Mouse (Mus musculus) forebrain, embryonic 14.5 days (tissue): Measurements from ENCODE around the gene Nop9. TPM values are rescaled to one million over a fixed set of nuclear protein-coding genes. Genes with fewer than 3 reads are reported as not detected.

Source experiments
- ATAC-seq: fragments of 200-750 bp; cut with Nextera tagmentation; 2 replicates; pipeline ENCODE4 v1.8.0; 2017; ENCODE audit warnings: mild to moderate bottlenecking, moderate library complexity
- DNase-seq: peaks from one replicate; pipeline ENCODE4 v3.0.0-alpha.2; 2015; ENCODE audit warnings: low spot score
- H3K27ac ChIP-seq: fragments of 300-500 bp; sonication (generic); 2 replicates; pipeline ENCODE4 v1.5.1; 2014; ENCODE audit warnings: low read depth, mild to moderate bottlenecking, control low read depth, low read length, moderate library complexity
- H3K27me3 ChIP-seq: fragments of 300-500 bp; sonication (generic); replicated peaks from 2 replicates; pipeline ENCODE4 v1.6.1; 2014; ENCODE audit warnings: low read length, control low read depth, mixed read lengths; ENCODE audit not compliant: control insufficient read depth, insufficient read depth
- H3K36me3 ChIP-seq: fragments of 300-500 bp; sonication (generic); 2 replicates; pipeline ENCODE4 v1.6.1; 2014; ENCODE audit warnings: low read length, control low read depth; ENCODE audit not compliant: control insufficient read depth, insufficient read depth
- H3K4me1 ChIP-seq: fragments of 300-500 bp; sonication (generic); 2 replicates; pipeline ENCODE4 v1.6.1; 2014; ENCODE audit warnings: antibody characterized with exemption, low read length, control low read depth; ENCODE audit not compliant: control insufficient read depth, insufficient read depth
- H3K4me2 ChIP-seq: fragments of 300-500 bp; sonication (generic); 2 replicates; pipeline ENCODE4 v1.6.1; 2014; ENCODE audit warnings: mild to moderate bottlenecking, control low read depth, low read length
- H3K4me3 ChIP-seq: fragments of 300-500 bp; sonication (generic); 2 replicates; pipeline ENCODE4 v1.5.1; 2014; ENCODE audit warnings: low read depth, low read length, control low read depth
- H3K9ac ChIP-seq: fragments of 300-500 bp; sonication (generic); 2 replicates; pipeline ENCODE4 v1.6.1; 2014; ENCODE audit warnings: mild to moderate bottlenecking, low read length, control low read depth, moderate library complexity
- H3K9me3 ChIP-seq: fragments of 300-500 bp; sonication (generic); replicated peaks from 2 replicates; pipeline ENCODE4 v1.6.1; 2016; ENCODE audit warnings: low read length, control low read depth, mixed read lengths; ENCODE audit not compliant: control insufficient read depth
- WGBS: fragments of 180-500 bp; shearing (Covaris S2); extraction: QIAGEN DNeasy Blood & Tissue Kit; methylation state at CpG from one replicate; pipeline ENCODE4 v1.1.7; 2014; 5-methylcytosine and 5-hydroxymethylcytosine counted together
- polyA plus RNA-seq: library from polyadenylated mRNA; unstranded; fragments of >200 nt; fragmentation: Nextera tagmentation; extraction: Ambion mirVana; gene quantifications from 2 replicates; pipeline ENCODE4 v1.2.1, GENCODE M21; 2014

Nop9 gene
- polyA plus RNA-seq, 1 experiment from 2014 or later = 36.3 TPM

DNA sequence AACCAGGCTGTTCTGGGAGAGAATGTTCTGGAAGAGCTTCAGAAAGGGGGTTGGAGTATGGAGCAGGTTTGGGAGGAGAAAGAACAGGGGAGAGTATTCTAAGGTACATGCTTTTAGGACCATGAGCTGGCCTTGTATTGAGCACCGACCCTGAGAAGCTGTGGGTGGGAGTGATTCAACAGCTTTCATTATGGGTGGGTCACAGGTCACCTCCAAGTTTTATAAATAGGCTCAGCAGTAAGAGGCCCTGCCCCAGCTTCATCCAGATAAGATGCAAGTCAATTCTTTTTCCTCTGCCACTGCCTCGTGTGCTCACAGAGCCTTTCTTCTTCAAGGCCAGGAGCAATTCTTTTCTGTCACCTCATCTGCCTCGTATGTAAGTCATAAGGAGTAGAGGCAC lies 31.7 kb downstream of the Nop9 start:
- no peaks in the 10 kb centered on the region for H3K4me1 ChIP-seq
- H3K4me2 ChIP-seq = no peak overlapping the region
- H3K27me3 ChIP-seq = peaks cover under 1% of the 10 kb centered on the region; the same call in 1 of the 2 replicates
- no peak overlapping the region for H3K4me3 ChIP-seq
- DNase-seq (no peak), ATAC-seq (no peak)
- H3K27ac ChIP-seq = no peak overlapping the region
- no peak overlapping the region for H3K9ac ChIP-seq
- H3K9me3 ChIP-seq = no peaks in the 10 kb centered on the region
- H3K36me3 ChIP-seq = no peaks in the 10 kb centered on the region
- WGBS = 52% methylated on average over 3 of the region's 3 CpGs

- Histone ChIP-seq H3K36me3 (no peaks in the 10 kb centered on the region), H3K9me3 (no peaks in the 10 kb centered on the region), H3K27ac (no peak overlapping the region), H3K4me1 (no peaks in the 10 kb centered on the region), H3K4me3 (no peak overlapping the region), H3K27me3 (peaks cover 6% of the 10 kb centered on the region), H3K4me2 (no peak overlapping the region), H3K9ac (no peak overlapping the region)
- DNase-seq = no peak
- 88% methylated on average over 11 of the region's 11 CpGs for WGBS
- ATAC-seq = no peak
Measured at GRCm38 (mm10) chr14:55777806-55778205, 32.3 kb downstream of the Nop9 start.

GRCm38 (mm10) chr14:55778686-55779085 lies 33.2 kb downstream of the Nop9 start:
- no peak overlapping the region for H3K27ac ChIP-seq
- H3K36me3 ChIP-seq = no peaks in the 10 kb centered on the region
- DNase-seq = no peak
- peaks cover 13% of the 10 kb centered on the region for H3K27me3 ChIP-seq
- no peak for ATAC-seq
- no peak overlapping the region for H3K4me3 ChIP-seq
- WGBS = 89% methylated on average over 15 of the region's 15 CpGs
- no peaks in the 10 kb centered on the region for H3K9me3 ChIP-seq
- H3K4me1 ChIP-seq = no peaks in the 10 kb centered on the region
- H3K9ac ChIP-seq = no peak overlapping the region
- H3K4me2 ChIP-seq = no peak overlapping the region

- H3K27ac ChIP-seq = no peak overlapping the region
- H3K36me3 ChIP-seq = no peaks in the 10 kb centered on the region
- H3K4me3 ChIP-seq = no peak overlapping the region
- H3K9me3 ChIP-seq = no peaks in the 10 kb centered on the region
- 72% methylated on average over 16 of the region's 16 CpGs for WGBS
- no peak overlapping the region for H3K9ac ChIP-seq
- H3K4me2 ChIP-seq = no peak overlapping the region
- no peaks in the 10 kb centered on the region for H3K4me1 ChIP-seq
- peaks cover 22% of the 10 kb centered on the region for H3K27me3 ChIP-seq
- ATAC-seq (no peak), DNase-seq (no peak)
Measured at GRCm38 (mm10) chr14:55779656-55780055, 34.2 kb downstream of the Nop9 start.

DNA sequence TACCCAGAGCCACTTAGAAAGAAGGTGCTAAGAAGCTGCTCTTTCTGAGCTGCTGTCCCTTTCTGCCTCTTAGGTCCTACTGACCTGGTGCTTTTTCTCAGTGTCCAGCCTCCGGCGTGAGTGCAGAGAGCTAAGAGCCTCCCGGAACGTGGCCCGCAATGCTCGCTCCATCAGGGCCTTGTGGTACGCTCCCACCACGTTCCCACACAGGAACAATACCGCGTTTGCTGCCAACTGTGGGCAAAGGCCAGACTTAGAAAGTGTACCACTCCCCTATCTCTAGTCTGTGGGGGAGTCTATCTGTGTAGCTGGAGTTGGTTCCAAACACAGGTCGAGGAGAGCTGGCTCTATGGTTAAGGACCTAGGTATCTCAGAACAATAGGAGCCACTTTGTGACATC lies 35.2 kb downstream of the Nop9 start:
- H3K9ac ChIP-seq = no peak overlapping the region
- H3K36me3 ChIP-seq = no peaks in the 10 kb centered on the region
- no peak overlapping the region for H3K4me3 ChIP-seq
- no peak for DNase-seq
- ATAC-seq = 0 out of 2 replicates have a peak, but pooled peaks have one; percentile 6
- peaks cover 31% of the 10 kb centered on the region for H3K27me3 ChIP-seq
- H3K4me1 ChIP-seq = no peaks in the 10 kb centered on the region
- no peak overlapping the region for H3K27ac ChIP-seq
- no peak overlapping the region for H3K4me2 ChIP-seq
- 79% methylated on average over 11 of the region's 11 CpGs for WGBS
- H3K9me3 ChIP-seq = no peaks in the 10 kb centered on the region

- peak; percentile 82 for ATAC-seq
- H3K4me1 ChIP-seq = no peaks in the 10 kb centered on the region
- no peak overlapping the region for H3K27ac ChIP-seq
- H3K4me3 ChIP-seq = no peak overlapping the region
- peaks cover 31% of the 10 kb centered on the region for H3K27me3 ChIP-seq
- peak overlapping the region; percentile 16 for H3K4me2 ChIP-seq
- WGBS = 17% methylated on average over 14 of the region's 14 CpGs
- no peaks in the 10 kb centered on the region for H3K9me3 ChIP-seq
- no peaks in the 10 kb centered on the region for H3K36me3 ChIP-seq
- no peak overlapping the region for H3K9ac ChIP-seq
- DNase-seq = peak; percentile 89
Measured at GRCm38 (mm10) chr14:55781310-55781709, 35.8 kb downstream of the Nop9 start.

DNA sequence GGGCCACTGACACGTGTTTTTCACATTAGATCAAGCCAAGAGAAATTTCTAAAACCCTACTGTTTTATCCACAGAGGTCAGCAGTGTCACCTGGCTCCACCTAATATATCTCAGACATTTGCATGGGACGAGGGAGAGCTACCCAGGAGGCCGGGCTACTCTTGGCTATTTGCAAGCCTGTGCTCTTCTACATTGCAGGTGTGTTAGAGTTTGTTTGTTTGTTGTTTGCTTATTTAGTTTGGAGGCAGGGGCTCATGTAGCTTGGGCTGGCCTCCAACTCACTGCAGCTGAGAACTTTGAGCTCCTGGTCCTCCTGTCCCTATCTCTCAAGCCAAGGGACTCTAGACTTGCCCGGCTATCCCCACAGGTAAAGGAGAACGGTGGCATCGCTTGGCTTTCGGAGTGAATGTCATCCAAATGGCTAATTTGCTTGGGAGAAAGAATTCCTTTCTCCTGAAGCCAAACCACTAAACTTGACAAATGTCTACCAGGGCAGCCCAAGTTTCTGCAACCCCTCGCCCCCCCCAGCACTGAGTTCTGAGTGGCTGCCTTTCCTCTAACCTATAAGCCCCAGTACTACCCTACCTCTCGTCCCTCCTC lies 37.0 kb downstream of the Nop9 start:
- no peak overlapping the region for H3K4me2 ChIP-seq
- WGBS = 55% methylated on average over 9 of the region's 9 CpGs
- no peak for ATAC-seq

GRCm38 (mm10) chr14:55783171-55783957 lies 37.9 kb downstream of the Nop9 start:
- Histone ChIP-seq H3K9me3 (no peaks in the 10 kb centered on the region), H3K36me3 (no peaks in the 10 kb centered on the region), H3K4me1 (no peaks in the 10 kb centered on the region), H3K9ac (no peak overlapping the region; the same call in 1 of the 2 replicates), H3K27me3 (peaks cover 45% of the 10 kb centered on the region), H3K27ac (no peak overlapping the region), H3K4me2 (peak overlapping the region; percentile 34), H3K4me3 (peak overlapping the region; percentile 12; the same call in 1 of the 2 replicates)
- 3% methylated on average over 29 of the region's 31 CpGs for WGBS
- DNase-seq = peak; percentile 29
- ATAC-seq = no peak

More for the DNA sequence above, 37.0 kb downstream of the Nop9 start:
- H3K4me3 ChIP-seq = no peak overlapping the region
- H3K4me1 ChIP-seq = no peaks in the 10 kb centered on the region
- H3K36me3 ChIP-seq = no peaks in the 10 kb centered on the region
- no peaks in the 10 kb centered on the region for H3K9me3 ChIP-seq
- DNase-seq = no peak
- no peak overlapping the region for H3K27ac ChIP-seq
- H3K27me3 ChIP-seq = peaks cover 37% of the 10 kb centered on the region
- no peak overlapping the region for H3K9ac ChIP-seq

DNA sequence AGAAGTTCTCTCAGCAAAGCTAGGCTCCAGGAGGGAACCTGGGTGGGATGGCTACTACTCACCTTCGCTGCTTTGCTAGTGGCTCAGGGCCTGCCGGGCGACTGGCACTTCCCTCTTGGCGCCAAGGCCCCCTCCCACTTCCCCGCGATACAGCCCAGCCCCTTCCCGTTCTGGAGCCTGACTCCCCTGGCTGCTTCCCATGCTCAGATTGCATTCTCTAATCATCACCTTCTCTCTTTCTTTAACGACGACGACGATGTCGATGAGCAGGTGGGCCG lies 38.4 kb downstream of the Nop9 start, which contains the start of gene Adcy4:
TSS of gene Adcy4 (minus strand) at position 138 of the 278 bp plus-strand sequence.
- H3K4me1 ChIP-seq = no peaks in the 10 kb centered on the region
- H3K27ac ChIP-seq = no peak within 1 kb of the TSS
- WGBS = 4% methylated on average over 13 of the region's 13 CpGs
- no peaks in the 10 kb centered on the region for H3K9me3 ChIP-seq
- no peaks in the 10 kb centered on the region for H3K36me3 ChIP-seq
- H3K27me3 ChIP-seq = peaks cover 50% of the 10 kb centered on the region
- peak within 1 kb of the TSS; percentile 34 for H3K4me2 ChIP-seq
- H3K9ac ChIP-seq = no peak within 1 kb of the TSS; the same call in 1 of the 2 replicates
- ATAC-seq (no peak), DNase-seq (no peak)
- peak within 1 kb of the TSS; percentile 12; the same call in 1 of the 2 replicates for H3K4me3 ChIP-seq
